Mouse (Mus musculus): Measurements from ENCODE around the gene Nphp3. TPM values are rescaled to one million over a fixed set of nuclear protein-coding genes. Genes with fewer than 3 reads are reported as not detected.

Gene Nphp3
- polyA plus RNA-seq (2016; fragmentation: Nextera tagmentation; extraction: Ambion mirVana), result 4.7 and 5.4 TPM in 2 replicates

DNA sequence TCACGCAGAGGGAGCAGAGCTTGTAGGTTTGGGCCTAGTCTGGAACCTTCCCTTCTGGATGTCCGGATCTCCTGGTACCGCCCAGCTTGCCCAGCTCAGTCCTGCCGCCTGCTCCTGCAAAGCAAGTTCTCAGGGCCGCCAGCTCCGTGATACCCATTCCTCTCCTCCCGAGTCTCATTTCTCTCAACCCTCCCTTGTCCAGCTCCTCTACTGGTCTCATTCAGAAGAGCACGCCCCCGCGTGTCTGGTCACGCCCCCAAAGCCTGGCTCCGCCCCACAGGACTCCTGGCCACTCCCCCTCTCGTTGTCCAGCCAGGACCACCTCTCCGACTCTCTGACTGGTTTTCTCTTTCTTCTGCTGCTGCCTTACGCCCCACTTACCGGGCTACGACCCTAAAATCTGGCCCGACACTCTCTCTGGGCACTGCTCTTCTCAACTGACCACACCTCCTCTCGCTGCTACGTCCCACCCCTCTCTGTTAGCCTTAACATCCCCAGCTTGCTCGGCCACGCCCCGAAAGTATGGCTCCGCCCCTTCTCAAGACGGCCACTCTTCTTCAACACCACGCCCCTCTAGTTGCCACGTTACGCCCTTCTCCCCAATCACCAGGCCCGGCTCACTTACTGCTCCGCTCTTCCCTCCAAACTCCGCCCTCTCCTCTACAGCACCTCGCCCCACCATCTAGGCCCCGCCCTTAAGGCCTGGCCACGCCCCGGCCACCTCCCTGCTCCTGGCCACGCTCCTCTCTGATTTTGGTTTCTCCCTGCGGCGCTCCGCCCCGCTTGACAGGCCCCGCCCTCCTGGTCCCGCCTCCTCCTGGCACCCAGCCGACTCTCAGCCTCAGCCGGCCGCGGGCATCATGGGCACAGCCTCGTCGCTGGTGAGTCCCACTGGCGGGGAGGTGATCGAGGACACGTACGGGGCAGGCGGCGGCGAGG is at the start of gene Nphp3:
Nphp3 (plus strand) TSS at position 624 of the 939 bp plus-strand sequence.
- Histone ChIP-seq H3K9me3 (no peaks in the 10 kb centered on the region), H3K4me3 (peak within 1 kb of the TSS; percentile 79), H3K27ac (peak within 1 kb of the TSS; percentile 86), H3K27me3 (ENCODE audit: insufficient read depth, poor library complexity, severe bottlenecking) (no peaks in the 10 kb centered on the region), H3K36me3 (peaks cover 13% of the 10 kb centered on the region), H3K4me1 (peaks cover 27% of the 10 kb centered on the region)
- DNase-seq (ENCODE audit: low spot score), result peak; percentile 100
- WGBS, result 1% methylated on average over 55 of the region's 55 CpGs

GRCm38 (mm10) chr9:103958722-103959121 is 43.6 kb upstream of the Nphp3 start:
- H3K36me3 ChIP-seq, result no peaks in the 10 kb centered on the region
- 80% methylated on average over 6 of the region's 6 CpGs for WGBS
- H3K4me3 ChIP-seq, result no peak overlapping the region
- H3K27ac ChIP-seq, result no peak overlapping the region
- H3K9me3 ChIP-seq, result no peaks in the 10 kb centered on the region
- H3K4me1 ChIP-seq, result peaks cover 6% of the 10 kb centered on the region; the same call in 1 of the 2 replicates
- no peak for DNase-seq (ENCODE audit: low spot score)
- no peaks in the 10 kb centered on the region for H3K27me3 ChIP-seq (ENCODE audit: insufficient read depth, poor library complexity, severe bottlenecking)

GRCm38 (mm10) chr9:103959989-103960388 is 42.4 kb upstream of the Nphp3 start:
- H3K4me1 ChIP-seq, result peaks cover 6% of the 10 kb centered on the region; the same call in 1 of the 2 replicates
- H3K4me3 ChIP-seq, result no peak overlapping the region
- DNase-seq (ENCODE audit: low spot score), result no peak
- H3K9me3 ChIP-seq, result no peaks in the 10 kb centered on the region
- no peaks in the 10 kb centered on the region for H3K27me3 ChIP-seq (ENCODE audit: insufficient read depth, poor library complexity, severe bottlenecking)
- no peaks in the 10 kb centered on the region for H3K36me3 ChIP-seq
- WGBS, result 71% methylated on average over 10 of the region's 10 CpGs
- no peak overlapping the region for H3K27ac ChIP-seq

- DNase-seq (ENCODE audit: low spot score), result no peak
- peaks cover 14% of the 10 kb centered on the region for H3K4me1 ChIP-seq
- 9% methylated on average over 2 of the region's 2 CpGs for WGBS
- H3K27me3 ChIP-seq (ENCODE audit: insufficient read depth, poor library complexity, severe bottlenecking), result no peaks in the 10 kb centered on the region
- no peak overlapping the region for H3K4me3 ChIP-seq
- no peaks in the 10 kb centered on the region for H3K9me3 ChIP-seq
- no peaks in the 10 kb centered on the region for H3K36me3 ChIP-seq
- H3K27ac ChIP-seq, result no peak overlapping the region
Observed at GRCm38 (mm10) chr9:103996496-103996895, 5.8 kb upstream of the Nphp3 start.

GRCm38 (mm10) chr9:104000601-104001000 is 1.7 kb upstream of the Nphp3 start:
- DNase-seq (ENCODE audit: low spot score), result no peak
- 0 out of 2 replicates have a peak overlapping the region, but pooled peaks have one; percentile 5 for H3K4me3 ChIP-seq
- H3K9me3 ChIP-seq, result no peaks in the 10 kb centered on the region
- peaks cover 27% of the 10 kb centered on the region for H3K4me1 ChIP-seq
- no peaks in the 10 kb centered on the region for H3K27me3 ChIP-seq (ENCODE audit: insufficient read depth, poor library complexity, severe bottlenecking)
- H3K27ac ChIP-seq, result no peak overlapping the region
- H3K36me3 ChIP-seq, result peaks cover 4% of the 10 kb centered on the region; the same call in 1 of the 2 replicates
- 12% methylated on average over 3 of the region's 3 CpGs for WGBS

DNA sequence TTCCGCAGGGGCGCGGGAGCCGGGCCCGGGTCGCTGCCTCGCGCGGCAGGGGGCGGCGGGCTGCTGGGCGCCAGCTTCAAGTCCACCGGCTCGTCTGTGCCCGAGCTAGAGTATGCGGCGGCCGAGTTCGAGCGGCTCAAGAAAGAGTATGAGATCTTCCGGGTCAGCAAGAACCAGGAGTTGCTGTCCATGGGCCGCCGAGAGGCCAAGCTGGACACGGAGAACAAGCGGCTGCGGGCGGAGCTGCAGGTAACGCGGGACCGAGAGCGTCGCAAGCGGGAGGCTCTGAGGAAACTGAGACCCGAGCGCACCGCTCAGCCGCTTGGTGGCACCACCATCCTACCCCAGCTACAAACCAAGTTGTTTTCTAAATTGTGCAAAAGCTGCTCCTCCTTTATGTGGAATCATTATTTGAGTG is 578 bp downstream of the Nphp3 start:
- peak; percentile 88 for DNase-seq (ENCODE audit: low spot score)

GRCm38 (mm10) chr9:104014526-104014925 is 12.2 kb downstream of the Nphp3 start:
- Histone ChIP-seq H3K27ac (no peak overlapping the region), H3K27me3 (ENCODE audit: insufficient read depth, poor library complexity, severe bottlenecking) (no peaks in the 10 kb centered on the region), H3K4me1 (no peaks in the 10 kb centered on the region), H3K9me3 (no peaks in the 10 kb centered on the region), H3K4me3 (no peak overlapping the region), H3K36me3 (peaks cover 60% of the 10 kb centered on the region)
- 74% methylated on average over 1 of the region's 1 CpGs for WGBS
- no peak for DNase-seq (ENCODE audit: low spot score)

More for the DNA sequence above, 578 bp downstream of the Nphp3 start:
- Histone ChIP-seq H3K4me3 (peak overlapping the region; percentile 79), H3K36me3 (peaks cover 13% of the 10 kb centered on the region), H3K4me1 (peaks cover 27% of the 10 kb centered on the region), H3K9me3 (no peaks in the 10 kb centered on the region), H3K27ac (peak overlapping the region; percentile 86), H3K27me3 (ENCODE audit: insufficient read depth, poor library complexity, severe bottlenecking) (no peaks in the 10 kb centered on the region)
- under 1% methylated on average over 37 of the region's 37 CpGs for WGBS

DNA sequence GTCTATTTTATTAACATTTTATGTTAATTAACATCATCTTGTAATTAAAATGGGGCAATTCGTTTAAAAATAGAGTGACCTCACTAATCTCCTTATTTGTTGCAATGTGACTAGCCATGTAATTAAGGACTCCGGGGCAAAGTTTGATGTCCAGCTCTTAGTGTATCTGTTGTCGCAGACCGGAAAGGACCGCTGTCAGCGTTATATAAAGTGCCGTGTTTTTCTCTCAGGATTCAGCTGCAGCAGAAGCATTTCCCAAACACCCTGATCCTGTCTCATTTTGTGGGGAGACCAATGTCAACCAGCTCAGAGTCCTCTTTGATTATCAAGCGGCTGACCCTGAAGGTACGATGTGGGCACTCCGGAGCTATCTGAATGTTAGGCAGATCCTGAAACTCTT is 18.7 kb downstream of the Nphp3 start:
- Histone ChIP-seq H3K27me3 (ENCODE audit: insufficient read depth, poor library complexity, severe bottlenecking) (no peaks in the 10 kb centered on the region), H3K36me3 (peaks cover 69% of the 10 kb centered on the region), H3K9me3 (no peaks in the 10 kb centered on the region), H3K4me1 (no peaks in the 10 kb centered on the region), H3K27ac (no peak overlapping the region), H3K4me3 (no peak overlapping the region)
- WGBS, result 88% methylated on average over 10 of the region's 10 CpGs
- DNase-seq (ENCODE audit: low spot score), result no peak

DNA sequence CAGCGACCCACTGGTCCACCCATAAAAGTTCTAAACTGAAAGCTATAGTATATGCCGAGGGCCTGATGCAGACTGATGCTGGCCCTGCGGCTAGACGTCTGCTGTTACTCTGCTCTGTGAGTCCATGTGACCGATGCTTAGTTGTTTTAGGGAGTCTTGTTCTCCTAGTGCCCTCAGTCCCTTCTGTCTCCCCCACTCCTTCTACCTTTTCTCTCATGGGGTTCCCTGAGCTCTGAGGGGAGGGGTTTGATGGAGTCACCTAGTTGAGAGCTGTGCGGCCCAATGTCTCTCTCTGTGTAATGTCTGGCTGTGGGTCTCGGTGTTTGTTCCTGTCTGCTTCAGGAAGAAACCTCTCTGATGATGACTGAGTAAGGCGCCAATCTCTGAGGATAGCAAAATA is 24.8 kb downstream of the Nphp3 start:
- Histone ChIP-seq H3K9me3 (no peaks in the 10 kb centered on the region), H3K27me3 (ENCODE audit: insufficient read depth, poor library complexity, severe bottlenecking) (no peaks in the 10 kb centered on the region), H3K4me3 (no peak overlapping the region), H3K36me3 (peaks cover 50% of the 10 kb centered on the region), H3K27ac (no peak overlapping the region), H3K4me1 (no peaks in the 10 kb centered on the region)
- 93% methylated on average over 8 of the region's 8 CpGs for WGBS
- DNase-seq (ENCODE audit: low spot score), result peak; percentile 56

DNA sequence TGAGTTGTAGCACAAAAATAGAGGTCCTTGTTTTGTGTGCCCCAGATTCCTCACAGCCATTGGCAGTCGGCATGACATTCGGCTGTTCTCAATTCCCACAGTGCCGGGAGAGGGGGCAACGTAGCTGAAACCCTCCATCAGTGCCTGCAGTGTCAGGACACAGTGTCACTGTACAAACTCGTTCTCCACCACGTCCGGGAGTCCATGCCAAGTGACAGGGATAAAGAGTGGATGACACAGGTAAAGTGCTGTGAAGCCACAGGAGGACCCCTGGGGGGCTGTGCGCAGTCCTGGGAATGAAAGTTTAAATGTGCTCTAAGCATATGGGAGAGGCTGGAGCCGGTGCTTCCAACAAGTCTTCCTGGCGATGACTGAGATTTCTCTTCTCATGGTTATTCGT is 27.5 kb downstream of the Nphp3 start:
- Histone ChIP-seq H3K27me3 (ENCODE audit: insufficient read depth, poor library complexity, severe bottlenecking) (no peaks in the 10 kb centered on the region), H3K27ac (no peak overlapping the region), H3K9me3 (no peaks in the 10 kb centered on the region), H3K4me3 (no peak overlapping the region), H3K4me1 (no peaks in the 10 kb centered on the region), H3K36me3 (peaks cover 44% of the 10 kb centered on the region)
- peak; percentile 54 for DNase-seq (ENCODE audit: low spot score)
- 88% methylated on average over 11 of the region's 11 CpGs for WGBS

GRCm38 (mm10) chr9:104034231-104034630 is 31.9 kb downstream of the Nphp3 start:
- Histone ChIP-seq H3K4me3 (no peak overlapping the region), H3K27ac (no peak overlapping the region), H3K4me1 (0 out of 2 replicates have a peak, but pooled peaks cover 6% of the 10 kb centered on the region), H3K9me3 (no peaks in the 10 kb centered on the region), H3K27me3 (ENCODE audit: insufficient read depth, poor library complexity, severe bottlenecking) (no peaks in the 10 kb centered on the region), H3K36me3 (peaks cover 29% of the 10 kb centered on the region)
- WGBS, result 82% methylated on average over 8 of the region's 8 CpGs
- DNase-seq (ENCODE audit: low spot score), result peak; percentile 62

- H3K36me3 ChIP-seq, result peaks cover 32% of the 10 kb centered on the region
Observed at GRCm38 (mm10) chr9:104034718-104035117, 32.4 kb downstream of the Nphp3 start.

More at GRCm38 (mm10) chr9:104034718-104035117, 32.4 kb downstream of the Nphp3 start:
- 75% methylated on average over 6 of the region's 6 CpGs for WGBS
- Histone ChIP-seq H3K27ac (no peak overlapping the region), H3K27me3 (ENCODE audit: insufficient read depth, poor library complexity, severe bottlenecking) (no peaks in the 10 kb centered on the region), H3K4me3 (no peak overlapping the region), H3K4me1 (0 out of 2 replicates have a peak, but pooled peaks cover 6% of the 10 kb centered on the region), H3K9me3 (no peaks in the 10 kb centered on the region)
- no peak for DNase-seq (ENCODE audit: low spot score)

Data from heart, embryonic 10.5 days (tissue).